Mouse (Mus musculus) fibroblast of lung, adult 2 months (primary cell): ENCODE data around the gene Cradd.

Experiments used
- DNase-seq: peaks from one replicate; pipeline ENCODE4 v3.0.0-alpha.2; 2011; ENCODE audit warnings: low read depth

The Cradd gene

DNA sequence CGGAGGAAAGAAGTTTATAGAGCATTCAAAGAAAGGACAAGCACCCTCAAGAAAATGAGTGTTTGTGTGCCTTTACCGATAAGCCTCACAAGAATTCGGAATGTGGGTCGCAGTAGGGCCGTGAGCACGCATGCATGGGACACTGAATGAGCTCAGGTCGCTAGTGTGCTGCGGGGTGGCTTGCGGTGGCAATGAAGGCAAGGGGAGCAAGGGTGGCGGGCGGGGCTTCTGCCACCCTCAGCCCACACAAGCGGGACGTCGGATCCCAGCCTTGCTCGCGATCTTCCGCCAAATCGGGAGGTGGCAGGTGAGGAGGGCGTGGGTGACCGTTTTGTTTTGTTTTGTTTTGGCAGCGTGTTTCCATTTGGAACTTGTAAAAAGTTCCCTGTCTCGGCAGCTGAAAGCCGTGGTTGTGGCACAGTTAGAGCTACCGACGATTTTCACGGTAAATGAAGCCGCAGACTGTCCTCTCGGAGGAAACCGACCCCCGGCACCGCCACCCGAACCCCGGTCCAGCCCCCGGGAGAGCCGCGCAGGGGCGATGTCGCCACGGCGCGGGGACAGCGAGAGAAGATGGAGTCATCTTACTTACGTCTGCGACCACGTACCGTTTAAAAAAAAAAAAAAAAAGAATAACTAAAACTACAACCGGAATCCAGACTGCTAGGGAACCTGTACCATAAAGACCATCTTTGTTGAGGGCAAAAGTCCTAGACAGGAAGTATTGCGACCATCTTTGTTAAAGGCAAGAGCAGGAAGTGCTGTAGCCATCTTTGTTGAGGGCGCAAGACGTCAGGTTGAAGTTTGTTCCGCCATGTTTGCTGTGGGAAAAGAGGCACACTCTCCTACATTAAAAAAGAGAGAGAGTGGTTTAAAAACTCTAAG, at the start of gene Cradd:
Gene Cradd, minus strand, starts transcription at position 741 of the 885 bp plus-strand sequence.
- peak; percentile 84 for DNase-seq

DNA sequence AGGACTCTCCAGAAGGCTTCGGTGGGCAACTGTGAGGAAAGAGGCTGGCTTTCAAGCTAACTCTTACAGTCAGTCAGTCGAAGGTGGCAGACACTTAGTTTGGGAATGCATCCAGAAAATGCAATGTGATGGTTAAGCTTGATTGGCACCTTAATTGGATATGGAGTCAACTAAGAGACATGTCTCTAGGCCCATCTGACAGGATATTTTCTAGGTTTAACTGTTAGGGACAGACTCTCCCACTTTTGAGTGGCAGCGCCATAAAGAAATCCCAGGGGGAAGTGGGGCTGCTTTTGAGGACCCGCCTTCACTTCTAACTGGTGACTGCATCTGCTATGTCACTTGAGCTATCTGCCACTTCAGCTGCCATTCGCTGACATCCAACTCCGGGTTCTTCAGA, 49.4 kb upstream of the Cradd start:
- no peak for DNase-seq

DNA sequence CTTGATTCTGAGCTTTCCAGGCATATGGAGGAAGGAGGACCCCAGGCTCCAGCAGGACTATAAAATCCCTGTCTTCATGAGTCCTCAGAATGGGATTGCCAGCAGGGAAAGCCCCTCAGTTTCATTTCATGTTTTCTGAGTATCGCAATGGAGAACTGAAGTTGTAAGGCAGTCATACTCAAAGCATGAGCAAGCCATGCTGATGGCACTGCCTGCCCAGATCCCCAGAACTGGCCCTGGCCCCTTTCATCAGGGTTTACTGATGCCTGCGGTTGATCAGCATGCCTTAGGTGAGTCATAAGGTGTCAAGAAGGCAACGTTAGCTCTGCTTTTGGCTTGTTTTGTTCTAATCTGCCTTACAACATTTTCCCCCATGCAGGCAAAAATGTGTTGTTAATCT, 48.0 kb upstream of the Cradd start:
- DNase-seq: peak; percentile 75

- DNase-seq: no peak
Observed at GRCm38 (mm10) chr10:95369190-95369589, 45.3 kb upstream of the Cradd start.

GRCm38 (mm10) chr10:95368151-95368550, 44.2 kb upstream of the Cradd start:
- DNase-seq: no peak

GRCm38 (mm10) chr10:95367661-95368089, 43.7 kb upstream of the Cradd start:
- no peak for DNase-seq

- no peak for DNase-seq
Observed at GRCm38 (mm10) chr10:95367241-95367640, 43.3 kb upstream of the Cradd start.

GRCm38 (mm10) chr10:95362326-95362725, 38.4 kb upstream of the Cradd start:
- DNase-seq: no peak

DNA sequence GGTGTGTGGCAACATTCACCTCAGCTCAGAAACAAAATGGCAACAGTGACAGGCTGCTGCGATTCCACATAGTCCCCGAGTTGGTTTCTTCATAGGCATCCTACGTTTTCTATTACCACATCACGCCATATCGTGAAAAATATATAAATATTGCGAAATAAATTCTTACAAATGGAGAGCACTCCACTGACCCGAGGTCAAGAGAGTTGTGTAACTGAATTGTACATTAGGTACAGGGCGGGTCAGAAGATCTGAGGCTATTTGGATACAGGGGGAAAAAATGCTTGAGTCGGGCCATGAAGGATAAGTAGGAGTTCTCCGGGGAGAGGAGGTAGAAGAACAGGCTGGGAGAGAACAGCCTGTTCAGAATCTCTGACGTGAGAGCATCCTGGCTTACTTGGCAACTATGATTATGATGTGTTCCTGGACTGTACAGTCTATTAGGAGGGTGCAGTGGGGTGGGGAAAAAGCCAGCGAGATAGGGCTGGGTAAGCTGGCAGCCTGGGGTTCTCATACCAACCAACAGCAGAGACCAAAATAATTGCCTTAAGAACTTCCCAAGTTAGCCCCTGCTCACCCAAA, 37.4 kb upstream of the Cradd start:
- DNase-seq: no peak

GRCm38 (mm10) chr10:95360048-95360447, 36.1 kb upstream of the Cradd start:
- DNase-seq: no peak

GRCm38 (mm10) chr10:95357721-95358120, 33.8 kb upstream of the Cradd start:
- no peak for DNase-seq

DNA sequence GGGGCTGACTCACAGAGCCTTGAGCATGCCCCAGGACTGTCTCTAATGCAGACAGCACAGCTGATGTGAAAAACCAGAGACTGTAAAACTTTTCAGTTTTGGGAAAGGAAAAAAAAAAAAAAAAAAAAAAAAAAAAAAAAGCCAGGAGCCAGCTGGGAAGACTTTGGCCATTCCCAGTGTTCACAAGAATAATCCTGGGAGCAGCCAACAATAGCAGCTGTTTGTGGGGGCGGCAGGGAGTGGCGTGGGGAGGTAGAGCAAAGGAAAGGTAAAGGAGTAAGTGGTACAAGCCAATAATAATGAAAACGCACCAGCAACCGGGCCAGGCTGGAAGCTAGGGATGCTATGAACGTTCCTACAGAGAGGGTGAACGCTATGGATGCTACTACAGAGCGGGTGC, 32.8 kb upstream of the Cradd start:
- no peak for DNase-seq

GRCm38 (mm10) chr10:95355678-95356268, 31.8 kb upstream of the Cradd start:
- DNase-seq: no peak

DNA sequence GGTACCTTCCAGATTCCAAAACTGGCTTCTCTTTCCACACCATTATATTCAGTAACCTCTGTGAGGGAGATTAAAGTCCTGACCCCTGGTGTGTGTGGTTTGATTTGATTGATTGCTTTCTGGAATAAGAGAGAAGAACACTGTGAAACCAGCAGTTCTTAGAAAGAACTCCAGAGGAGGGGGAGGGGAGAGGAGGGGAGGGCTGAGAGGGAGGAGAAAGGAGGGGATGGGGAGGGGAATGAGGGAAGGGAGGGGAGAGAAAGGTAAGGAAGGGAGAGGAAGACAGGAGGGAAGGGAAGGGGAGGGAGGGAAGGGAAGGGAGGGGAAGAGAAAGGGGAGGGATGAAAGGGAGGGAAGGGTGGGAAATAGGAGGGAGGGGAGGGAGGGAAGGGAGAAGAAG, 30.7 kb upstream of the Cradd start:
- DNase-seq: no peak

DNA sequence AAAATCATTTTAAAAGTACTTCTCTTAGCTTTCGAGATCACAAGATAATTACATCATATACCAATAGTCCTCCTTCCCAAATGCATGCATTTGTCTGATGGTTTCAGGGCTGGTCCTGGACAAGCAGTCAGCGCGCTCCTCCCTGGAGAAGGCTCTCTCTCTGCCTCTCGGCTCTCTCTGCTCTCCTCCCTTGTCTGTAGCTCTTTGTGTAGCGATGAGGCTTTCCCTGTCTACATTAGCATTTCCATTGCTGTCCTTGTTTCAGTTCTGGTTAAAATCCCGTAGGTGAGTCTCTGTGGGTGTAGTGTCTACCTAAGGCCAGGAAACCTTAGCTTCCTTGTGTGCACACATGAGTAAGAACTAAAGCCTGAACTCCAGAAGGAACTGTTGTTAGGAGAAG, 30.1 kb upstream of the Cradd start:
- DNase-seq: no peak

DNA sequence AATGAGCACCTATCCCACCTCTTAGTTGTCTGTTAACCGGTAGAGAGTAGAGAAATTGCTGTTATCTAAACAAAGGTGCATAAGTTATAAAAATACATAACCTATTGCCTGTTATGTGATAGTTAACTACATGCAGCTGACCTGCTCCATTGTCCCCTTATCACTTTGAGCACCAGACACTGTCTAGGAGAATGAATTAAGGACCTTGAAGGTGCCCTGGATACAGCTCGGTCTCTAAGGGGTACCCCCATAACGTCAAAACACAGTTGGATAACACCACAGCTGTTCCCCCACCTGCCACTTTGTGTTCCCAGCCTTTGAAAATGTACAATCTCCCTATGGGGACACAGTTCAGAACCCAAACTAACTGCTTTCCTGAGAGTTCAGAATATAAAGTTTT, 24.5 kb upstream of the Cradd start:
- DNase-seq: no peak

DNA sequence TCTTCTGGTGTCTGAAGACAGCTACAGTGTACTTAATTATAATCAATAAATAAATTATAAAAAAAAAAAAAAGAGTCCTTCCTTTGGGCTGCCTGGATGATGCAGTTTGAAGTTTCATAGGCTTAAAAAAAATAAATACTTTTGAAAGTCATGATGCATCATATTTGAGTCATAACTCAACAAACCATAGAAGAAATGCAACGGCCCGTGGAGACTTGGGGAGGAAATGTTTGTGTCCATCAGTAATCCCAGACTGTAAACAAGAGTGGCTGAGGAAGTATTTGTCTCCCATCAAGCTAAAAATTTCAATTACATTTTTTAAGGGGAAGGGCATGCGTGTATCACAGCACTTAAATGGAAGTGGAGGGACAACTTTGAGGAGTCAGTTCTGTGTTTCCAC, 23.8 kb upstream of the Cradd start:
- DNase-seq: no peak

- DNase-seq: no peak
Observed at GRCm38 (mm10) chr10:95342833-95343590, 19.1 kb upstream of the Cradd start.

DNA sequence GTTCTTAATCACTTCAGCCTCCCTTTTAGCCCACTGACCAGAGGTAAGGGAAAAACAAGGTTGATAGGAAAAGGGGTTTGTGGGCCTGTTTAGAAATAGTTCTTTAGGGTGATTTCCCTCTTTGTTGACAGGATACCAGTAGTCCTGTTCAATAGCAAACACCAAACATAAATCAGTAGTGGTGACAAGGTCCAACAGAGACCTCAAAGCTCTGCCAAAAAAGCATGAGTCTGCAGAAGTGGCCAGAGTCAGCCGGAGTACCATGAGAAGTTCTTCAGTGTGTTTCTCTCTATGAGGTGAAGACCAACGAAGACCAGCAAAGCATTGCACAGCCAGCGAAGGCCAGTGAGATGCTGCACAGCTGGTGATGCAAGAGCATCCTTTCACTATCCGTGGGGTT, 16.7 kb upstream of the Cradd start:
- no peak for DNase-seq

- DNase-seq: no peak
Observed at GRCm38 (mm10) chr10:95337589-95337988, 13.7 kb upstream of the Cradd start.

DNA sequence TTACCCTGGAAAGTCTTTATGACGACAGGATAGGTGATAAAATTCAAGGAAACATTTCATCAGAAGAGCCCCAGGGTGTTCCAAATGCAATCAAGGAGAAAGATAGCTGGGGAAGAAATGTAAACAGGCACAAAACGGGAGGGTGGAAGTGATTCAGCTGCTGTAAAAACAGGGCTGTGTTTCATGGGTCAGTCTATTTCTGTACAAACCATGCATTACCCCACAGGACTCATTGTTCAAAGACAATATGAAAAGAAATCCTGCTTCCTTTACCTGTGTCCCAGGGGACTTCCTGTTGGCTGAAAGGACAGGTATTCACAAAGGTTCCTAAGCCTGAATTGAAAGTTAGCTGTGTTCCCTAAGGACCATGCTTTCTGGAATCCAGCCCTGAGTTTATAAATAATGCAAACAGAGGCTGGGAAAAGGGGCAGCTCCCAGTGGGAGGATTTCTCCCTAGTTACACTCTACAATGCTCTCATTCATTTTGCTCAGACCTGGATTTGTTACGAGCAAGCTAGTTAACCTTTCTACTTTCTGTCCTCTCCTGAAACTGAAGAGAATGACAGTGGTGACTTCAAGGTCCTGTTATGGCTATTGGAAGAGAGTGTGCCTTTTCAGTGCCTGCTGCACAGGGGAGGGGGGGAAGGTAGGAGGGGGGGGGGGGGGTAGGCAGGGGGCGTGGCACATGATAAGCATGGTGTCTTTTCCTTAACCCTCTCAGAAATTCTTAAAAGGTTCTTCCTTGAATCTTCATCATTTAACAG, 13.0 kb upstream of the Cradd start:
- DNase-seq: no peak

GRCm38 (mm10) chr10:95334826-95335225, 10.9 kb upstream of the Cradd start:
- no peak for DNase-seq
